Mouse (Mus musculus) cortical plate, adult 2 months (tissue): ENCODE data around the gene Adh7.

ENCODE experiments used
- CTCF ChIP-seq: fragments of 200-500 bp; IDR thresholded peaks from 2 replicates; pipeline ENCODE4 v1.5.1; 2011; ENCODE audit warnings: mild to moderate bottlenecking, control low read depth, low read length; ENCODE audit not compliant: insufficient read depth; ENCODE audit errors: extremely low read depth
- POLR2A ChIP-seq: fragments of 200-500 bp; IDR thresholded peaks from 2 replicates; pipeline ENCODE4 v1.6.1; 2011; ENCODE audit warnings: mild to moderate bottlenecking, low read length, control low read depth; ENCODE audit not compliant: insufficient read depth; ENCODE audit errors: extremely low read depth

- TF ChIP-seq POLR2A (no peak), CTCF (no peak)
Observed at GRCm38 (mm10) chr3:138239461-138239860, 21.9 kb downstream of the Adh7 start.
